Mouse (Mus musculus): ENCODE measurements around the gene Cryba4. TPM values are rescaled to one million over a fixed set of nuclear protein-coding genes. Genes with fewer than 3 reads are reported as not detected.

Cryba4 gene
- polyA plus RNA-seq, 1 experiment from 2014 or later = 0.70 TPM

GRCm38 (mm10) chr5:112264099-112264498 is 11.8 kb upstream of the Cryba4 start:
- WGBS (ENCODE audit: insufficient replicate concordance) = 71% methylated on average over 7 of the region's 7 CpGs
- Histone ChIP-seq H3K36me3 (replicated peaks) (no peaks in the 10 kb centered on the region), H3K4me1 (replicated peaks) (peaks cover 34% of the 10 kb centered on the region), H3K4me2 (no peak overlapping the region), H3K9me3 (replicated peaks) (no peaks in the 10 kb centered on the region), H3K27me3 (peaks cover 13% of the 10 kb centered on the region; the same call in 1 of the 2 replicates), H3K9ac (no peak overlapping the region), H3K4me3 (replicated peaks) (no peak overlapping the region), H3K27ac (replicated peaks) (no peak overlapping the region)
- no peak for ATAC-seq (ENCODE audit: insufficient read depth)

GRCm38 (mm10) chr5:112260818-112261217 is 8.5 kb upstream of the Cryba4 start:
- no peaks in the 10 kb centered on the region for H3K36me3 ChIP-seq (replicated peaks)
- H3K9ac ChIP-seq = no peak overlapping the region
- no peak overlapping the region for H3K4me2 ChIP-seq
- H3K9me3 ChIP-seq (replicated peaks) = no peaks in the 10 kb centered on the region
- H3K4me1 ChIP-seq (replicated peaks) = peaks cover 10% of the 10 kb centered on the region
- H3K27me3 ChIP-seq = no peaks in the 10 kb centered on the region
- no peak overlapping the region for H3K4me3 ChIP-seq (replicated peaks)
- ATAC-seq (ENCODE audit: insufficient read depth) = no peak
- WGBS (ENCODE audit: insufficient replicate concordance) = 66% methylated on average over 3 of the region's 3 CpGs
- no peak overlapping the region for H3K27ac ChIP-seq (replicated peaks)

- 59% methylated on average over 16 of the region's 16 CpGs for WGBS (ENCODE audit: insufficient replicate concordance)
- no peak overlapping the region for H3K27ac ChIP-seq (replicated peaks)
- H3K27me3 ChIP-seq = no peaks in the 10 kb centered on the region
- H3K4me1 ChIP-seq (replicated peaks) = 0 out of 2 replicates have a peak, but pooled peaks cover 2% of the 10 kb centered on the region
- no peak for ATAC-seq (ENCODE audit: insufficient read depth)
- no peak overlapping the region for H3K4me2 ChIP-seq
- no peak overlapping the region for H3K9ac ChIP-seq
- H3K9me3 ChIP-seq (replicated peaks) = no peaks in the 10 kb centered on the region
- no peaks in the 10 kb centered on the region for H3K36me3 ChIP-seq (replicated peaks)
- H3K4me3 ChIP-seq (replicated peaks) = no peak overlapping the region
Measured at GRCm38 (mm10) chr5:112259862-112260650, 7.7 kb upstream of the Cryba4 start.

GRCm38 (mm10) chr5:112257896-112258295 is 5.6 kb upstream of the Cryba4 start:
- H3K36me3 ChIP-seq (replicated peaks) = no peaks in the 10 kb centered on the region
- no peak overlapping the region for H3K9ac ChIP-seq
- H3K4me1 ChIP-seq (replicated peaks) = peaks cover 21% of the 10 kb centered on the region
- H3K27me3 ChIP-seq = no peaks in the 10 kb centered on the region
- H3K4me3 ChIP-seq (replicated peaks) = no peak overlapping the region
- ATAC-seq (ENCODE audit: insufficient read depth) = no peak
- H3K27ac ChIP-seq (replicated peaks) = no peak overlapping the region
- H3K9me3 ChIP-seq (replicated peaks) = no peaks in the 10 kb centered on the region
- 77% methylated on average over 3 of the region's 3 CpGs for WGBS (ENCODE audit: insufficient replicate concordance)
- no peak overlapping the region for H3K4me2 ChIP-seq

- no peaks in the 10 kb centered on the region for H3K9me3 ChIP-seq (replicated peaks)
- H3K4me2 ChIP-seq = no peak overlapping the region
- no peak overlapping the region for H3K4me3 ChIP-seq (replicated peaks)
- no peaks in the 10 kb centered on the region for H3K36me3 ChIP-seq (replicated peaks)
- no peak for ATAC-seq (ENCODE audit: insufficient read depth)
- H3K27ac ChIP-seq (replicated peaks) = no peak overlapping the region
- no peak overlapping the region for H3K9ac ChIP-seq
- peaks cover 36% of the 10 kb centered on the region for H3K4me1 ChIP-seq (replicated peaks)
- WGBS (ENCODE audit: insufficient replicate concordance) = 65% methylated on average over 9 of the region's 9 CpGs
- no peaks in the 10 kb centered on the region for H3K27me3 ChIP-seq
Measured at GRCm38 (mm10) chr5:112256457-112256856, 4.1 kb upstream of the Cryba4 start.

GRCm38 (mm10) chr5:112255426-112255825 is 3.1 kb upstream of the Cryba4 start, which contains the start of gene Crybb1:
TSS of gene Crybb1 (plus strand) at chr5:112255815.
- no peak within 1 kb of the TSS for H3K4me2 ChIP-seq
- 63% methylated on average over 3 of the region's 3 CpGs for whole genome bisulfite sequencing (ENCODE audit: insufficient replicate concordance)
- H3K27me3 ChIP-seq = no peaks in the 10 kb centered on the region
- H3K36me3 ChIP-seq (replicated peaks) = no peaks in the 10 kb centered on the region
- no peaks in the 10 kb centered on the region for H3K9me3 ChIP-seq (replicated peaks)
- ATAC-seq (ENCODE audit: insufficient read depth) = no peak
- H3K27ac ChIP-seq (replicated peaks) = no peak within 1 kb of the TSS
- no peak within 1 kb of the TSS for H3K4me3 ChIP-seq (replicated peaks)
- H3K9ac ChIP-seq = no peak within 1 kb of the TSS
- peaks cover 36% of the 10 kb centered on the region for H3K4me1 ChIP-seq (replicated peaks)

GRCm38 (mm10) chr5:112254282-112254806 is 2.0 kb upstream of the Cryba4 start:
- WGBS (ENCODE audit: insufficient replicate concordance) = 55% methylated on average over 7 of the region's 7 CpGs
- no peaks in the 10 kb centered on the region for H3K36me3 ChIP-seq (replicated peaks)
- no peak for ATAC-seq (ENCODE audit: insufficient read depth)

GRCm38 (mm10) chr5:112253169-112253568 is 851 bp upstream of the Cryba4 start:
- H3K9ac ChIP-seq = no peak overlapping the region
- WGBS (ENCODE audit: insufficient replicate concordance) = 24% methylated on average over 8 of the region's 8 CpGs
- peaks cover 36% of the 10 kb centered on the region for H3K4me1 ChIP-seq (replicated peaks)
- peak overlapping the region; percentile 44; the same call in 1 of the 2 replicates for H3K4me2 ChIP-seq
- H3K27ac ChIP-seq (replicated peaks) = peak overlapping the region; percentile 74
- no peaks in the 10 kb centered on the region for H3K27me3 ChIP-seq
- ATAC-seq (ENCODE audit: insufficient read depth) = peak; percentile 79
- no peaks in the 10 kb centered on the region for H3K9me3 ChIP-seq (replicated peaks)
- H3K4me3 ChIP-seq (replicated peaks) = no peak overlapping the region
- no peaks in the 10 kb centered on the region for H3K36me3 ChIP-seq (replicated peaks)

More at GRCm38 (mm10) chr5:112254282-112254806, 2.0 kb upstream of the Cryba4 start:
- H3K9me3 ChIP-seq (replicated peaks) = no peaks in the 10 kb centered on the region
- peaks cover 36% of the 10 kb centered on the region for H3K4me1 ChIP-seq (replicated peaks)
- peak overlapping the region; percentile 19; the same call in 1 of the 2 replicates for H3K27ac ChIP-seq (replicated peaks)
- no peak overlapping the region for H3K9ac ChIP-seq
- no peak overlapping the region for H3K4me2 ChIP-seq
- no peak overlapping the region for H3K4me3 ChIP-seq (replicated peaks)
- H3K27me3 ChIP-seq = no peaks in the 10 kb centered on the region

- no peak overlapping the region for H3K27ac ChIP-seq (replicated peaks)
- 83% methylated on average over 11 of the region's 11 CpGs for WGBS (ENCODE audit: insufficient replicate concordance)
- H3K4me2 ChIP-seq = no peak overlapping the region
- H3K4me1 ChIP-seq (replicated peaks) = peaks cover 38% of the 10 kb centered on the region
- no peaks in the 10 kb centered on the region for H3K9me3 ChIP-seq (replicated peaks)
- no peak overlapping the region for H3K9ac ChIP-seq
- H3K27me3 ChIP-seq = no peaks in the 10 kb centered on the region
- no peak overlapping the region for H3K4me3 ChIP-seq (replicated peaks)
- ATAC-seq (ENCODE audit: insufficient read depth) = no peak
- no peaks in the 10 kb centered on the region for H3K36me3 ChIP-seq (replicated peaks)
Measured at GRCm38 (mm10) chr5:112249106-112249505, 3.2 kb downstream of the Cryba4 start.

- Histone ChIP-seq H3K9me3 (replicated peaks) (no peaks in the 10 kb centered on the region), H3K4me2 (no peak overlapping the region), H3K27me3 (no peaks in the 10 kb centered on the region), H3K4me1 (replicated peaks) (peaks cover 38% of the 10 kb centered on the region), H3K36me3 (replicated peaks) (no peaks in the 10 kb centered on the region), H3K27ac (replicated peaks) (no peak overlapping the region), H3K4me3 (replicated peaks) (no peak overlapping the region), H3K9ac (no peak overlapping the region)
- ATAC-seq (ENCODE audit: insufficient read depth) = no peak
- WGBS (ENCODE audit: insufficient replicate concordance) = 54% methylated on average over 8 of the region's 8 CpGs
Measured at GRCm38 (mm10) chr5:112247399-112247798, 4.9 kb downstream of the Cryba4 start.

GRCm38 (mm10) chr5:112244890-112245615 is 7.3 kb downstream of the Cryba4 start:
- H3K4me2 ChIP-seq = no peak overlapping the region
- H3K36me3 ChIP-seq (replicated peaks) = no peaks in the 10 kb centered on the region
- H3K4me1 ChIP-seq (replicated peaks) = peaks cover 48% of the 10 kb centered on the region
- no peaks in the 10 kb centered on the region for H3K27me3 ChIP-seq
- H3K4me3 ChIP-seq (replicated peaks) = no peak overlapping the region
- 57% methylated on average over 8 of the region's 8 CpGs for whole genome bisulfite sequencing (ENCODE audit: insufficient replicate concordance)
- H3K9ac ChIP-seq = no peak overlapping the region
- H3K27ac ChIP-seq (replicated peaks) = no peak overlapping the region
- no peaks in the 10 kb centered on the region for H3K9me3 ChIP-seq (replicated peaks)
- ATAC-seq (ENCODE audit: insufficient read depth) = no peak

All from liver, embryonic 15.5 days (tissue).